8 mouse cellular contexts compared by ENCODE assay signal in genomic region chr6:71543686-71544499, GRCm38 (mm10). TPM values are rescaled to one million over a fixed set of nuclear protein-coding genes. Genes with fewer than 3 reads are reported as not detected.
DNase-seq lines count a peak whose midpoint lies in the region; ATAC-seq lines count a peak whose summit lies in the region.

Gene Chmp3 (plus strand): TSS chr6:71543797.

- H3K9me3 ChIP-seq in hindbrain, embryonic 12.5 days (replicated peaks), result no peaks in the 10 kb centered on the region

- H3K4me3 ChIP-seq in hindbrain, embryonic 12.5 days, result peak within 1 kb of the TSS; percentile 81

- H3K27me3 ChIP-seq in hindbrain, embryonic 12.5 days, result no peaks in the 10 kb centered on the region

- H3K4me2 ChIP-seq in hindbrain, embryonic 12.5 days (replicated peaks), result peak within 1 kb of the TSS; percentile 66

- peaks cover 3% of the 10 kb centered on the region for H3K4me1 ChIP-seq in hindbrain, embryonic 12.5 days

- H3K27ac ChIP-seq in hindbrain, embryonic 12.5 days, result peak within 1 kb of the TSS; percentile 98

- WGBS in hindbrain, embryonic 12.5 days, result under 1% methylated on average over 57 of the region's 59 CpGs

- peak; percentile 99 for ATAC-seq in hindbrain, embryonic 12.5 days (ENCODE audit: low FRiP score)

- H3K36me3 ChIP-seq in hindbrain, embryonic 12.5 days, result 0 out of 2 replicates have a peak, but pooled peaks cover 3% of the 10 kb centered on the region

- DNase-seq in Muller cell, postnatal 12 days (ENCODE audit: inconsistent ontology term), result peak; percentile 97
- DNase-seq in cerebellum, adult 9-11 months, result peak; percentile 95
- peak; percentile 93 to 94 for DNase-seq in frontal cortex, postnatal 10 days (ENCODE audit: low spot score in 2 of 2)
- peak; percentile 97 for DNase-seq in layer of hippocampus, postnatal 14 days (ENCODE audit: low spot score in 2 of 2)
- peak; percentile 97 for DNase-seq in lung, postnatal 14 days
- peak; percentile 81 for DNase-seq in retina, adult 2 months (ENCODE audit: low read depth, low spot score)
- peak; percentile 94 to 97 for DNase-seq in thymus, postnatal 36 days

- H3K9ac ChIP-seq in hindbrain, embryonic 12.5 days, result peak within 1 kb of the TSS; percentile 91

RNA-seq across cellular contexts. Expression of gene Chmp3, which starts in this region (rescaled TPM):
- polyA plus RNA-seq in hindbrain, embryonic 12.5 days (2016; fragmentation: Nextera tagmentation; extraction: Ambion mirVana), result 49.3 and 53.4 TPM in 2 replicates
- 10 to 100 TPM; 80.4 to 84.7 TPM for total RNA-seq in layer of hippocampus, postnatal 14 days (2021)

Comparison
In these comparisons a context has a peak if more than half of its experiments do, and no peak if none do; other contexts are left out.
1. Peak in every context shown above with its lines: DNase-seq, ATAC-seq, H3K4me3 ChIP-seq and H3K27ac ChIP-seq.